Mouse (Mus musculus) MEL (cell line): ENCODE data around the gene Arl14.

Experiments
- CTCF ChIP-seq, 3 experiments: IDR thresholded peaks in 2 of 3; conservative IDR thresholded peaks in 1 of 3; 2 replicates each; pipeline ENCODE4 v1.5.1; 2011 to 2012; ENCODE audit warnings: low read length in 3 of 3, low read depth in 2 of 3, mild to moderate bottlenecking in 2 of 3, improper control_type of control experiment in 1 of 3, inconsistent platforms in 1 of 3, mixed read lengths in 1 of 3, moderate library complexity in 1 of 3; ENCODE audit not compliant: control insufficient read depth in 1 of 3, insufficient read depth in 1 of 3, poor library complexity in 1 of 3, severe bottlenecking in 1 of 3
- USF1 ChIP-seq: IDR thresholded peaks from 2 replicates; pipeline ENCODE4 v1.6.1; 2014; ENCODE audit warnings: low read depth, mild to moderate bottlenecking, inconsistent platforms, low read length, improper control_type of control experiment, moderate library complexity
- ZKSCAN1 ChIP-seq: IDR thresholded peaks from 2 replicates; pipeline ENCODE4 v1.6.1; 2012; ENCODE audit warnings: low read depth, mild to moderate bottlenecking, inconsistent platforms, low read length, improper control_type of control experiment, moderate library complexity
- ZMIZ1 ChIP-seq: IDR thresholded peaks from 2 replicates; pipeline ENCODE4 v1.6.1; 2012; ENCODE audit warnings: low read depth, mild to moderate bottlenecking, inconsistent platforms, low read length, improper control_type of control experiment, moderate library complexity

DNA sequence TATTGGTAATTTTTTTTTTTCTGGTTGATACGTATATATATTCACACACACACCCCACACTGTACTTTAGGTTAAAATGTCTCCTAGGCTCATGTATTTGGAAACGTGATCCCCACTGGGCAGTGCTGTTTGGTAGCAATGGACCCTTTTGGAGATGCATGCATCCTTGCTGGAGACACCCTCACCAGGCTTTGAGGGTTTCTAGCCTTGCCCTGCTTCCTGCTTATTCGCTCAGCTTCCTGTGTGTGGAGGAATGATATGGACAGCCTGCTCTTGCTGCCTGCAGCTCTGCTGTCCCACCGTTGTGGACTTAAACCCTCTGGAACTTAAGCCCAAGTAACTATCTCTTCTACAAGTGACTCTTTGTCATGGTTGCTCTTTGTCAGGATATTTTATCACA, 19.3 kb upstream of the Arl14 start:
- TF ChIP-seq ZKSCAN1 (no peak), USF1 (no peak), CTCF (IDR thresholded peaks at IDR 0.05 in 2 of 3, conservative IDR thresholded peaks at IDR 0.05 in 1 of 3; ENCODE audit: control insufficient read depth in 1 of 3, insufficient read depth in 1 of 3, low read depth in 2 of 3, low read length in 3 of 3, poor library complexity in 1 of 3, severe bottlenecking in 1 of 3) (no peak), ZMIZ1 (no peak)
